Mouse (Mus musculus): ENCODE results near the gene Zfp777. TPM values are rescaled to one million over a fixed set of nuclear protein-coding genes. Genes with fewer than 3 reads are reported as not detected.
A peak's percentile ranks its signal among the peaks of the same experiment; 100 is the strongest.

Gene Zfp777
- polyA plus RNA-seq, 1 experiment from 2014 or later, result 10.1 TPM

DNA sequence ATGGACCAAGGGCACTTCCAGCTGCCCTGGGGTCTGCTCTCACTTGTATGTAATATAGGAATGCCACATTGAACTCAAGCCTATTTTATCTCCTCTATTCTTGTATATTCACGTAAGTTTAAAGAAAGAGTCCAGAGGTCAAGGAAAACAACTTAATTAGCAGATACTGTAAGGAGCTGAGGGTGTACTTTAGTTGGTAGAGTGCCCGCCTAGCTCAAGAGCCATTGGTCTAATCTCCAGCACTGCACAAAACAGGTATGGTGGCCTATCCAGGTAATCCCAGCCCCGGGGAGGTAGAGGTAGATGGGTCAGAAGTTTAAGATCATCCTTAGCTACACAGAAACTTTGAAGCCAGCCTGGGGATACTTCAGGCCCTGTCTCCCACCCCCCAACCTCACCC, 18.8 kb upstream of the Zfp777 start:
- Histone ChIP-seq H3K4me2 (ENCODE audit: low read length) (no peak overlapping the region), H3K4me1 (ENCODE audit: control insufficient read depth, insufficient read depth, low read length) (no peaks in the 10 kb centered on the region), H3K9ac (replicated peaks; ENCODE audit: low read length) (no peak overlapping the region), H3K36me3 (ENCODE audit: control insufficient read depth, insufficient read depth, low read length) (peaks cover 63% of the 10 kb centered on the region), H3K4me3 (replicated peaks; ENCODE audit: low read depth, low read length) (no peak overlapping the region), H3K27me3 (ENCODE audit: control insufficient read depth, insufficient read depth, low read length) (no peaks in the 10 kb centered on the region), H3K9me3 (ENCODE audit: control insufficient read depth, low read length) (no peaks in the 10 kb centered on the region), H3K27ac (replicated peaks; ENCODE audit: low read depth, low read length) (no peak overlapping the region)
- no peak for ATAC-seq (ENCODE audit: low FRiP score, low TSS enrichment)
- DNase-seq, result no peak
- WGBS, result 93% methylated on average over 3 of the region's 3 CpGs

DNA sequence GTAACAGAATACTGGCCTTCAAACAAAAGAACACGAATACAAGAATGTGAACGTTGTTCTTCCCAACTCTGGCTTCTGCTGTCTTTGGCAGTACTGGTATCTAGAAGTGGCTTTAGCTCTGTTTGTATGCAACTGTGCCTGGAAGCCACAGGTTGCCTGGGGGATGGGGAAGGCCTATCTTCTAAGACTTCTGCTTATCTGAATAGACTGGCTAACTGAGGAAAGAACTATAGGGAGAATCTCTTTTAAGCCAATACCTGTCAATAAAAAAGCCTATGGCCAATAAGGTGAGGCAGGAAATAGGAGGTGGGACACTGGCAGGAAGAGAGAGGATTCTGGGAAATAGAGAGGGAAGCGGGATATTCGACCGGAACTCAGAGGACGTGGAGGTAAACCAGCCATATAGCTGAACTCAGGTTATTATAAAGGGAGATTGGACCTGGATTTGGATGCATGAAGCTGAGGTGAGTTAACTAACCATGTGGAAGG, 16.9 kb upstream of the Zfp777 start:
- no peak overlapping the region for H3K4me3 ChIP-seq (replicated peaks; ENCODE audit: low read depth, low read length)
- H3K27me3 ChIP-seq (ENCODE audit: control insufficient read depth, insufficient read depth, low read length), result no peaks in the 10 kb centered on the region
- no peak overlapping the region for H3K9ac ChIP-seq (replicated peaks; ENCODE audit: low read length)
- DNase-seq (no peak), ATAC-seq (ENCODE audit: low FRiP score, low TSS enrichment) (no peak)
- no peak overlapping the region for H3K27ac ChIP-seq (replicated peaks; ENCODE audit: low read depth, low read length)
- peaks cover 76% of the 10 kb centered on the region for H3K36me3 ChIP-seq (ENCODE audit: control insufficient read depth, insufficient read depth, low read length)
- H3K4me1 ChIP-seq (ENCODE audit: control insufficient read depth, insufficient read depth, low read length), result no peaks in the 10 kb centered on the region
- 95% methylated on average over 6 of the region's 6 CpGs for WGBS
- H3K4me2 ChIP-seq (ENCODE audit: low read length), result no peak overlapping the region
- no peaks in the 10 kb centered on the region for H3K9me3 ChIP-seq (ENCODE audit: control insufficient read depth, low read length)

DNA sequence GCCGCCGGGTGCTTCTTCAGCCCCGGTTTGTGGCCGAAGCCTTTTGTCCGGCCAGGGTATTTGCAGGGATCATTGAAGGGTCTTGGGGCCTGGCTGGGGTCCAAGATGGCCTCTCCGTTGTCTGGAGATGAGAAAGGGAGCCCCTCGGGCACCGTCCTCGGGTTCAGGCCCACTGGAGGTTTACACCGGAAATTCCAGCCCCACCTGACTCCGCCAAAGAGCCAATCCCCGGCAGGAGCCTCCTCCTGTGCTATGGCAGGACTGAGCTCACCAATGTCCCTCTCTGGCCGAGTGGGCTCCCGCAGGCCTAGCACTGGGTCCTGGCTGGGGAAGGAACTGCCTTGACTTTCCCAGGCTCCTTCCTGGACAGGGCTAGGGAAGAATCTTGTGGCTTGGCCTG, 15.7 kb upstream of the Zfp777 start:
- no peak for ATAC-seq (ENCODE audit: low FRiP score, low TSS enrichment)

DNA sequence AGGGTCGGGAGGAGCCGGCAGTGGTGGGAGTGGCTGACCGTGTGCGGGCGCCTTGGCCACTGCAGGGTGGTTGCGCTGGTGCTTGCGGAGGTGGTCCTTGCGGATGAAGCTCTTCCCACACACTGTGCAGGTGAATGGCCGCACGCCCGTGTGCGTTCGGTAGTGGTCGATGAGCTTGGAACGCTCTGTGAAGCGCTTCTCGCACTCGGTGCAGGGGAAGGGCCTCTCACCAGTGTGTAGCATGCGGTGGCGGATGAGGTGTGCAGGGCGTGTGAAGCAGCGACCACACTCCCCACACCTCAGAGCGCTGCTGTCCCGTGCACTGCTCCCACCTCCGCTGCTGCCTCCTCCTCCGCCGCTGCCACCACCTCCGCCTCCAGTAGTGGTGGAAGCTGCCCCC, 15.2 kb upstream of the Zfp777 start:
- no peak overlapping the region for H3K4me3 ChIP-seq (replicated peaks; ENCODE audit: low read depth, low read length)
- peak; percentile 17; the same call in 1 of the 2 replicates for ATAC-seq (ENCODE audit: low FRiP score, low TSS enrichment)
- WGBS, result 95% methylated on average over 28 of the region's 28 CpGs
- no peak overlapping the region for H3K9ac ChIP-seq (replicated peaks; ENCODE audit: low read length)
- no peaks in the 10 kb centered on the region for H3K4me1 ChIP-seq (ENCODE audit: control insufficient read depth, insufficient read depth, low read length)
- no peak for DNase-seq
- no peaks in the 10 kb centered on the region for H3K9me3 ChIP-seq (ENCODE audit: control insufficient read depth, low read length)
- peaks cover 73% of the 10 kb centered on the region for H3K36me3 ChIP-seq (ENCODE audit: control insufficient read depth, insufficient read depth, low read length)
- H3K27me3 ChIP-seq (ENCODE audit: control insufficient read depth, insufficient read depth, low read length), result no peaks in the 10 kb centered on the region
- no peak overlapping the region for H3K27ac ChIP-seq (replicated peaks; ENCODE audit: low read depth, low read length)
- no peak overlapping the region for H3K4me2 ChIP-seq (ENCODE audit: low read length)

More for the DNA sequence above, 15.7 kb upstream of the Zfp777 start:
- H3K27ac ChIP-seq (replicated peaks; ENCODE audit: low read depth, low read length), result no peak overlapping the region
- no peaks in the 10 kb centered on the region for H3K4me1 ChIP-seq (ENCODE audit: control insufficient read depth, insufficient read depth, low read length)
- H3K9me3 ChIP-seq (ENCODE audit: control insufficient read depth, low read length), result no peaks in the 10 kb centered on the region
- H3K27me3 ChIP-seq (ENCODE audit: control insufficient read depth, insufficient read depth, low read length), result no peaks in the 10 kb centered on the region
- no peak overlapping the region for H3K4me3 ChIP-seq (replicated peaks; ENCODE audit: low read depth, low read length)
- no peak overlapping the region for H3K9ac ChIP-seq (replicated peaks; ENCODE audit: low read length)
- no peak for DNase-seq
- no peak overlapping the region for H3K4me2 ChIP-seq (ENCODE audit: low read length)
- H3K36me3 ChIP-seq (ENCODE audit: control insufficient read depth, insufficient read depth, low read length), result peaks cover 73% of the 10 kb centered on the region
- WGBS, result 93% methylated on average over 14 of the region's 14 CpGs

DNA sequence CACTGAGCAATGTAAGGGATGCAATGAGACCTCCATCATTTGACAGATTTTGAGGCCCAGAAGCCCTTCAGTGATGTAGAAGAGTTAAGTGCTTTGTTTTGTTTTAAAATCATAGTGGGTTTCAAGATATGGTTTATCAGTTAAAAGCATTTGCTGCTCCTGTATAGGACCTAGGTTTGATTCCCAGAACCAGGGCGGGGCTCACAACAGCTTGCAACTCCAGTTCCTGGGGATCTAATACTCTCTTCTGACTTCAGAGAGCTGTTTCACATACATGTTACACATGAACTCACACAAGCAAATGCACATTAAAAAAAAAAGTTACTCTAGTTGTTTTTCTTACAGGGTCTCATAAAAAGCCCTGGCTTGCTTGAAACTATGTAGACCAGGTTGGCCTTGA, 12.2 kb upstream of the Zfp777 start:
- ATAC-seq (ENCODE audit: low FRiP score, low TSS enrichment), result no peak
- Histone ChIP-seq H3K9me3 (ENCODE audit: control insufficient read depth, low read length) (no peaks in the 10 kb centered on the region), H3K4me2 (ENCODE audit: low read length) (no peak overlapping the region), H3K4me3 (replicated peaks; ENCODE audit: low read depth, low read length) (no peak overlapping the region), H3K9ac (replicated peaks; ENCODE audit: low read length) (no peak overlapping the region), H3K27ac (replicated peaks; ENCODE audit: low read depth, low read length) (no peak overlapping the region), H3K4me1 (ENCODE audit: control insufficient read depth, insufficient read depth, low read length) (no peaks in the 10 kb centered on the region), H3K36me3 (ENCODE audit: control insufficient read depth, insufficient read depth, low read length) (peaks cover 47% of the 10 kb centered on the region), H3K27me3 (ENCODE audit: control insufficient read depth, insufficient read depth, low read length) (no peaks in the 10 kb centered on the region)
- WGBS, result 98% methylated on average over 1 of the region's 1 CpGs
- DNase-seq, result no peak

DNA sequence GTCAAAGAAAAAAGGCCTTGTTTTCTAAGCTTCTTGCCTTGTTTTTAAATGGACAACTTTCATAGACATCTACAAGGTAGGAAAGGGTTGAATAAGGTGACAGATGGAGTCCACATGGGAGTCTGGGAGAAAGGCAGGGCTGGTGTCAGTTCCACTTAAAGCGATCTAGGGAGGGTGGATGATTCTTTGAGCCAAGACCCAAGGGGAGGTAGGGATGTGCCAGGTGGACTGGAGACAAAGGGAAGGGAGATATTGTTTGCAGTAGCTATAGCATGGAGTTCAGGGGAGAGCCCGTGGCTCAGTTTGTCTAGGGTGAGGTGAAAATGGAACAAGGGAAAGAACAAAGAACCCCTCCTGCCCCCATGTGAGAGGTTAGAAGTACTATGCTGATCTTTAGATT, 11.7 kb upstream of the Zfp777 start:
- no peak for DNase-seq
- H3K9me3 ChIP-seq (ENCODE audit: control insufficient read depth, low read length), result no peaks in the 10 kb centered on the region
- H3K4me3 ChIP-seq (replicated peaks; ENCODE audit: low read depth, low read length), result no peak overlapping the region
- peaks cover 42% of the 10 kb centered on the region for H3K36me3 ChIP-seq (ENCODE audit: control insufficient read depth, insufficient read depth, low read length)
- 72% methylated on average over 2 of the region's 2 CpGs for WGBS
- H3K9ac ChIP-seq (replicated peaks; ENCODE audit: low read length), result no peak overlapping the region
- no peak for ATAC-seq (ENCODE audit: low FRiP score, low TSS enrichment)
- H3K27ac ChIP-seq (replicated peaks; ENCODE audit: low read depth, low read length), result no peak overlapping the region
- no peaks in the 10 kb centered on the region for H3K4me1 ChIP-seq (ENCODE audit: control insufficient read depth, insufficient read depth, low read length)
- no peaks in the 10 kb centered on the region for H3K27me3 ChIP-seq (ENCODE audit: control insufficient read depth, insufficient read depth, low read length)
- H3K4me2 ChIP-seq (ENCODE audit: low read length), result no peak overlapping the region

DNA sequence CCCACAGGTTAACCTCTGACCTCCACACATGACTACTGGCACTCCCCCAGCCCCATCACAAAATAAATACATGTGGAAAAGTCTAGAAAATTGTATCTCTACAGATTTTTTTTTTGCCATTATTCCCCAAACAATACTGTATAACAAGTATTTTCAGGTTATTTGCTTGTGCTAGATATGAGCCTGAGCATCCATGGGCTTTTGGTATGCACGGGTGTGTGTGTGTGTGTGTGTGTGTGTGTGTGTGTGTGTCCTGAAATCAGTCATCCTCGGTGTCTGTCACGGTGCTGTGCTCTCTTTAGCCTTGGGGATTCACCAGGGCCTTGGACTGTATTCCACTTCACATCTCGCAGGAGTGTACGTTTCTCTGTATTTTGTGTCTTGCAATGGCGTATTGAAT, 3.4 kb upstream of the Zfp777 start:
- Histone ChIP-seq H3K4me3 (replicated peaks; ENCODE audit: low read depth, low read length) (no peak overlapping the region), H3K9ac (replicated peaks; ENCODE audit: low read length) (no peak overlapping the region), H3K9me3 (ENCODE audit: control insufficient read depth, low read length) (no peaks in the 10 kb centered on the region), H3K36me3 (ENCODE audit: control insufficient read depth, insufficient read depth, low read length) (no peaks in the 10 kb centered on the region), H3K27me3 (ENCODE audit: control insufficient read depth, insufficient read depth, low read length) (no peaks in the 10 kb centered on the region), H3K27ac (replicated peaks; ENCODE audit: low read depth, low read length) (no peak overlapping the region), H3K4me1 (ENCODE audit: control insufficient read depth, insufficient read depth, low read length) (no peaks in the 10 kb centered on the region), H3K4me2 (ENCODE audit: low read length) (no peak overlapping the region)
- ATAC-seq (ENCODE audit: low FRiP score, low TSS enrichment) (no peak), DNase-seq (no peak)
- 72% methylated on average over 6 of the region's 6 CpGs for WGBS

DNA sequence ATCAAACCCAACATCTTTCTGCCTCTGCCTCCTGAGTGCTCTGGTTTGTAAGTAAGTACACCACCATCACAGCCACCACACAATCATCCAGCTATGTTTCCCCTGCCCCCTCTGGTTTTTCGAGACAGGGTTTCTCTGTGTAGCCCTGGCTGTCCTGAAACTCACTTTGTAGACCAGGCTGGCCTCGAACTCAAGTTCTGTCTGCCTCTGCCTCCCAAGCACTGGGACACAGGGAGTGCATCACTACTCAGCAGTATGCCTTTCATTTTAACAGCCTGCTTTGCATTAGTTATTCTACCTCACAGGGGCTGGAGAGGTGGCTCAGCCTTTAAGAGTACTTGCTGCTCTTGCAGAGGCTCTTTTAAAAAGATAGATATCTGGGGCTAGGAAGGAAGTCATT, 3.0 kb upstream of the Zfp777 start:
- no peak overlapping the region for H3K4me3 ChIP-seq (replicated peaks; ENCODE audit: low read depth, low read length)
- no peaks in the 10 kb centered on the region for H3K36me3 ChIP-seq (ENCODE audit: control insufficient read depth, insufficient read depth, low read length)
- no peaks in the 10 kb centered on the region for H3K9me3 ChIP-seq (ENCODE audit: control insufficient read depth, low read length)
- 85% methylated on average over 2 of the region's 2 CpGs for WGBS
- ATAC-seq (ENCODE audit: low FRiP score, low TSS enrichment) (no peak), DNase-seq (no peak)
- H3K9ac ChIP-seq (replicated peaks; ENCODE audit: low read length), result no peak overlapping the region
- H3K27me3 ChIP-seq (ENCODE audit: control insufficient read depth, insufficient read depth, low read length), result no peaks in the 10 kb centered on the region
- H3K4me2 ChIP-seq (ENCODE audit: low read length), result no peak overlapping the region
- no peaks in the 10 kb centered on the region for H3K4me1 ChIP-seq (ENCODE audit: control insufficient read depth, insufficient read depth, low read length)
- no peak overlapping the region for H3K27ac ChIP-seq (replicated peaks; ENCODE audit: low read depth, low read length)

DNA sequence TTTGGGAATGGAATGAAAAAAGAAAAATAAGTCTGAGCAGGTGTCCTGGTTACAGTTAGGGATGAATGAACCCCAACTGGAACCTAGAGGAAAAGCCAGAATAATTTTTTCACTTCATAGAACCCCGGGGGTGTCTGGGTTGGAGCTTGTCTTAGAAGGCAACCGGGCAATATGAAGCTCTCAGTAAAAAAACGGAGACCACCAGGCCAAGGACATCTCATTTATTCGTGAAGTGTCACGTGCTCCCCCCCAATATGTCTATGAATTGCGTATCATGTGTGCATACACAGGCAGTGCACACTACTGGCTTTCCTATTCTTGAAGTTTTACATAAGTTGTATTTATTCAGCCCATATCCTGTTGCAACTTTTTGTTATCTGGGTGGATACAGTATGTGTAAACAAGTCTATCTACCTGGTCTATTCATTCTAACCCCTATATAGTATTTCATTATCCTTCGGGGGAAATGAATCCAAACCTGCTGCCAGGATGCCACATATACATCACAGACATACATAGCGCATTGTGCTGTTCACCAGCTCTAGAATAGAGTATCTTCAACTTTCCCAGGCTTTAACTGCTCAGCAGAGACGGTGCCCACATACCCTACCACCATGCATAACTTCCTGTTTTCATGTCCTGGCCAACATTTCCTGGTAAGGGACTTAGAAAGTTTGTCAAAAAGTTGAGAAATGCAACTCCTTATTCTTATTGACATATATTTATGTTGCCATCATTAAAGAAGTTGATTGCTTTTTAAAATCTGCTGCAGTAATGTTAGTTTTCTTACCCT, 758 bp upstream of the Zfp777 start:
- Histone ChIP-seq H3K27ac (replicated peaks; ENCODE audit: low read depth, low read length) (peak overlapping the region; percentile 93; the same call in 1 of the 2 replicates), H3K36me3 (ENCODE audit: control insufficient read depth, insufficient read depth, low read length) (peaks cover 3% of the 10 kb centered on the region), H3K9me3 (ENCODE audit: control insufficient read depth, low read length) (no peaks in the 10 kb centered on the region), H3K4me1 (ENCODE audit: control insufficient read depth, insufficient read depth, low read length) (no peaks in the 10 kb centered on the region), H3K4me2 (ENCODE audit: low read length) (peak overlapping the region; percentile 71), H3K4me3 (replicated peaks; ENCODE audit: low read depth, low read length) (peak overlapping the region; percentile 52), H3K9ac (replicated peaks; ENCODE audit: low read length) (peak overlapping the region; percentile 87), H3K27me3 (ENCODE audit: control insufficient read depth, insufficient read depth, low read length) (no peaks in the 10 kb centered on the region)
- WGBS, result 49% methylated on average over 9 of the region's 9 CpGs
- DNase-seq, result peak; percentile 29
- ATAC-seq (ENCODE audit: low FRiP score, low TSS enrichment), result no peak

Data from midbrain, embryonic 14.5 days (tissue).